Comparison of ENCODE assay signal across 15 mouse cellular contexts in genomic region chr4:97780666-97781435, GRCm38 (mm10). TPM values are rescaled to one million over a fixed set of nuclear protein-coding genes. Genes with fewer than 3 reads are reported as not detected.
A peak's percentile ranks its signal among the peaks of the same experiment; 100 is the strongest.
DNase-seq lines count a peak whose midpoint lies in the region; ATAC-seq and TF ChIP-seq lines count a peak whose summit lies in the region.
"Had no signal": no experiment of that assay in that cellular context is flagged by ENCODE, and none has a peak within 500 bp of the region (broad histone marks: within the 10 kb centered on the region; RNA-seq: fewer than 3 reads in every experiment).

No protein-coding gene starts in this region.

- 0 out of 2 replicates have a peak, but pooled peaks cover 5% of the 10 kb centered on the region for H3K4me1 ChIP-seq in liver, postnatal 0 days (ENCODE audit: insufficient read depth)
- peaks cover 15% of the 10 kb centered on the region for H3K4me1 ChIP-seq in liver, embryonic 12.5 days
- no peaks in the 10 kb centered on the region; the same call in 1 of the 2 replicates for H3K4me1 ChIP-seq in hindbrain, embryonic 16.5 days (ENCODE audit: control insufficient read depth, insufficient read depth, low read depth, low read length)
- 0 out of 2 replicates have a peak, but pooled peaks cover 4% of the 10 kb centered on the region for H3K4me1 ChIP-seq in stomach, embryonic 15.5 days

- peak overlapping the region; percentile 20; the same call in 1 of the 2 replicates for H3K4me2 ChIP-seq in liver, postnatal 0 days (ENCODE audit: low read depth, low read length)
- no peak overlapping the region for H3K4me2 ChIP-seq in liver, embryonic 12.5 days
- peak overlapping the region; percentile 48 for H3K4me2 ChIP-seq in hindbrain, embryonic 16.5 days (ENCODE audit: low read length)
- H3K4me2 ChIP-seq in stomach, embryonic 15.5 days = peak overlapping the region; percentile 23

- TF ChIP-seq EP300 in liver, postnatal 0 days (IDR thresholded peaks at IDR 0.05; ENCODE audit: low read depth) = no peak

- WGBS in liver, postnatal 0 days (ENCODE audit: insufficient replicate concordance) = 81% methylated on average over 7 of the region's 7 CpGs
- WGBS in liver, embryonic 12.5 days (ENCODE audit: insufficient replicate concordance) = 66% methylated on average over 7 of the region's 7 CpGs
- 58% methylated on average over 7 of the region's 7 CpGs for WGBS in hindbrain, embryonic 16.5 days
- WGBS in stomach, embryonic 15.5 days = 64% methylated on average over 7 of the region's 7 CpGs

- no peak overlapping the region for H3K9ac ChIP-seq in liver, postnatal 0 days (replicated peaks)
- no peak overlapping the region for H3K9ac ChIP-seq in liver, embryonic 12.5 days
- peak overlapping the region; percentile 33; the same call in 1 of the 2 replicates for H3K9ac ChIP-seq in hindbrain, embryonic 16.5 days (ENCODE audit: low read depth, low read length)
- H3K9ac ChIP-seq in stomach, embryonic 15.5 days = no peak overlapping the region

- no peak for TF ChIP-seq CTCF in gastrocnemius, adult 2 months (IDR thresholded peaks at IDR 0.05)
- no peak for TF ChIP-seq CTCF in liver, postnatal 0 days (IDR thresholded peaks at IDR 0.05; ENCODE audit: low read depth)

- H3K4me3 ChIP-seq in gastrocnemius, adult 2 months = peak overlapping the region; percentile 97
- H3K4me3 ChIP-seq in liver, postnatal 0 days (ENCODE audit: low read depth, low read length) = no peak overlapping the region
- H3K4me3 ChIP-seq in liver, embryonic 12.5 days = no peak overlapping the region
- H3K4me3 ChIP-seq in hindbrain, embryonic 16.5 days (ENCODE audit: low read length) = peak overlapping the region; percentile 20
- H3K4me3 ChIP-seq in stomach, embryonic 15.5 days (replicated peaks) = no peak overlapping the region
- H3K4me3 ChIP-seq: erythroblast, embryonic 14.5 days had no signal

- no peaks in the 10 kb centered on the region for H3K27me3 ChIP-seq in liver, postnatal 0 days (ENCODE audit: insufficient read depth, low read length)
- peaks cover 71% of the 10 kb centered on the region for H3K27me3 ChIP-seq in liver, embryonic 12.5 days (replicated peaks)
- H3K27me3 ChIP-seq in hindbrain, embryonic 16.5 days (replicated peaks; ENCODE audit: control insufficient read depth, insufficient read depth, low read length) = no peaks in the 10 kb centered on the region
- no peaks in the 10 kb centered on the region for H3K27me3 ChIP-seq in stomach, embryonic 15.5 days (replicated peaks)

- no peaks in the 10 kb centered on the region for H3K9me3 ChIP-seq in liver, postnatal 0 days (ENCODE audit: low read length)
- no peaks in the 10 kb centered on the region for H3K9me3 ChIP-seq in liver, embryonic 12.5 days (replicated peaks)
- H3K9me3 ChIP-seq in hindbrain, embryonic 16.5 days (ENCODE audit: control insufficient read depth, low read length) = no peaks in the 10 kb centered on the region
- H3K9me3 ChIP-seq in stomach, embryonic 15.5 days = no peaks in the 10 kb centered on the region

- ATAC-seq in liver, postnatal 0 days = no peak
- ATAC-seq in liver, embryonic 12.5 days = no peak
- no peak for ATAC-seq in hindbrain, embryonic 16.5 days
- ATAC-seq in stomach, embryonic 15.5 days (ENCODE audit: insufficient read depth, low FRiP score, low read depth) = no peak

- peak overlapping the region; percentile 95 for H3K27ac ChIP-seq in gastrocnemius, adult 2 months
- H3K27ac ChIP-seq in liver, postnatal 0 days (ENCODE audit: low read depth) = no peak overlapping the region
- no peak overlapping the region for H3K27ac ChIP-seq in liver, embryonic 12.5 days
- peak overlapping the region; percentile 19; the same call in 1 of the 2 replicates for H3K27ac ChIP-seq in hindbrain, embryonic 16.5 days (ENCODE audit: low read depth, low read length)
- H3K27ac ChIP-seq in stomach, embryonic 15.5 days = no peak overlapping the region

- H3K36me3 ChIP-seq in liver, postnatal 0 days (replicated peaks; ENCODE audit: insufficient read depth, low read length) = peaks cover 12% of the 10 kb centered on the region; the same call in 1 of the 2 replicates
- H3K36me3 ChIP-seq in liver, embryonic 12.5 days = peaks cover 8% of the 10 kb centered on the region; the same call in 1 of the 2 replicates
- peaks cover 2% of the 10 kb centered on the region; the same call in 1 of the 2 replicates for H3K36me3 ChIP-seq in hindbrain, embryonic 16.5 days (ENCODE audit: control insufficient read depth, insufficient read depth, low read length)
- peaks cover 13% of the 10 kb centered on the region; the same call in 1 of the 2 replicates for H3K36me3 ChIP-seq in stomach, embryonic 15.5 days

- intact Hi-C loops in gastrocnemius, adult 2 months (cut with DNase I) = no loop called here
- intact Hi-C loops in gastrocnemius, postnatal 14 days (cut with DNase I; ENCODE audit: low total_unique reads) = no loop called here

- DNase-seq in gastrocnemius, adult 2 months = no peak
- no peak for DNase-seq in gastrocnemius, postnatal 14 days
- DNase-seq in liver, postnatal 0 days = no peak
- DNase-seq in frontal cortex, postnatal 14 days (ENCODE audit: low spot score in 2 of 2) = no peak
- no peak for DNase-seq in spleen, postnatal 36 days (ENCODE audit: low spot score in 2 of 2)
- DNase-seq: adrenal gland, postnatal 25 days; cerebellum, adult 8-10 months; heart, postnatal 4 days; kidney, postnatal 10 days; lung, postnatal 36 days had no signal

RNA-seq across cellular contexts. Expression of gene E130114P18Rik, which starts 3.0 kb away (rescaled TPM):
- not detected for total RNA-seq in gastrocnemius, adult 2 months (2021)
- under 1 TPM; 0.38 to 0.39 TPM for total RNA-seq in gastrocnemius, postnatal 14 days (2021)
- not detected in 2 replicates for polyA plus RNA-seq in liver, postnatal 0 days (2015; fragmentation: Nextera tagmentation; extraction: Ambion mirVana)
- polyA plus RNA-seq in liver, embryonic 12.5 days (2016; fragmentation: Nextera tagmentation; extraction: Ambion mirVana) = 0.23 TPM in 1 of 2 replicates, not detected in the other
- 20.9 and 21.5 TPM in 2 replicates for polyA plus RNA-seq in hindbrain, embryonic 16.5 days (2015; fragmentation: Nextera tagmentation; extraction: Ambion mirVana)
- polyA plus RNA-seq in stomach, embryonic 15.5 days (2015; fragmentation: Nextera tagmentation; extraction: Ambion mirVana) = 2.9 and 3.7 TPM in 2 replicates
- total RNA-seq: heart, postnatal 4 days had no signal
- polyA plus RNA-seq: erythroblast, embryonic 14.5 days; spleen, adult 2 months had no signal

RNA-seq across cellular contexts. Expression of gene Nfia, which starts 8.3 kb away (rescaled TPM):
- 10 to 100 TPM; 57.0 to 57.8 TPM for total RNA-seq in gastrocnemius, adult 2 months (2021)
- total RNA-seq in gastrocnemius, postnatal 14 days (2021) = 10 to 100 TPM; 69.5 to 70.1 TPM
- polyA plus RNA-seq in liver, postnatal 0 days (2015; fragmentation: Nextera tagmentation; extraction: Ambion mirVana) = 9.9 TPM in 2 replicates
- 3.8 and 4.5 TPM in 2 replicates for polyA plus RNA-seq in liver, embryonic 12.5 days (2016; fragmentation: Nextera tagmentation; extraction: Ambion mirVana)
- 38.4 and 43.4 TPM in 2 replicates for polyA plus RNA-seq in hindbrain, embryonic 16.5 days (2015; fragmentation: Nextera tagmentation; extraction: Ambion mirVana)
- 45.5 and 50.8 TPM in 2 replicates for polyA plus RNA-seq in stomach, embryonic 15.5 days (2015; fragmentation: Nextera tagmentation; extraction: Ambion mirVana)

Comparison
In these comparisons a context has a peak if more than half of its experiments do, and no peak if none do; other contexts are left out.
1. H3K27ac ChIP-seq: peak in gastrocnemius, adult 2 months (single experiment) and hindbrain, embryonic 16.5 days (single experiment); none in liver, postnatal 0 days (single experiment), liver, embryonic 12.5 days (single experiment) and stomach, embryonic 15.5 days (single experiment).
2. H3K4me3 ChIP-seq: peak in gastrocnemius, adult 2 months (single experiment) and hindbrain, embryonic 16.5 days (single experiment); none in liver, postnatal 0 days (single experiment), liver, embryonic 12.5 days (single experiment) and stomach, embryonic 15.5 days (single experiment).